Mouse (Mus musculus) lung, postnatal 0 days (tissue): Measurements from ENCODE around the gene Scd2. TPM values are rescaled to one million over a fixed set of nuclear protein-coding genes. Genes with fewer than 3 reads are reported as not detected.

Experiments used
- ATAC-seq: fragments of 200-750 bp; cut with Nextera tagmentation; 2 replicates; pipeline ENCODE4 v1.8.0; 2017; ENCODE audit warnings: moderate library complexity
- DNase-seq: peaks from one replicate; pipeline ENCODE4 v3.0.0-alpha.2; 2016; ENCODE audit warnings: low spot score
- H3K27ac ChIP-seq: fragments of 300-500 bp; sonication (generic); 2 replicates; pipeline ENCODE4 v1.5.1; 2014; ENCODE audit warnings: antibody characterized with exemption, mild to moderate bottlenecking, low read length, mixed read lengths
- H3K27me3 ChIP-seq: fragments of 300-500 bp; sonication (generic); replicated peaks from 2 replicates; pipeline ENCODE4 v1.6.1; 2014; ENCODE audit warnings: low read length, mixed read lengths; ENCODE audit not compliant: insufficient read depth
- H3K36me3 ChIP-seq: fragments of 300-500 bp; sonication (generic); 2 replicates; pipeline ENCODE4 v1.6.1; 2014; ENCODE audit warnings: low read length, mixed read lengths; ENCODE audit not compliant: insufficient read depth
- H3K4me1 ChIP-seq: fragments of 300-500 bp; sonication (generic); 2 replicates; pipeline ENCODE4 v1.6.1; 2014; ENCODE audit warnings: antibody characterized with exemption, low read depth, low read length, mixed read lengths; ENCODE audit not compliant: insufficient read depth
- H3K4me2 ChIP-seq: fragments of 300-500 bp; sonication (generic); replicated peaks from 2 replicates; pipeline ENCODE4 v1.6.1; 2014; ENCODE audit warnings: low read depth, mild to moderate bottlenecking, low read length, moderate library complexity, mixed read lengths
- H3K4me3 ChIP-seq: fragments of 300-500 bp; sonication (generic); 2 replicates; pipeline ENCODE4 v1.5.1; 2014; ENCODE audit warnings: low read depth, low read length
- H3K9ac ChIP-seq: fragments of 300-500 bp; sonication (generic); replicated peaks from 2 replicates; pipeline ENCODE4 v1.6.1; 2014; ENCODE audit warnings: low read depth, mild to moderate bottlenecking
- H3K9me3 ChIP-seq: fragments of 300-500 bp; sonication (generic); 2 replicates; pipeline ENCODE4 v1.6.1; 2016; ENCODE audit warnings: low read length, mixed read lengths
- CTCF ChIP-seq: IDR thresholded peaks from 2 replicates; pipeline ENCODE4 v1.5.1; 2016; ENCODE audit warnings: antibody characterized with exemption, mild to moderate bottlenecking
- EP300 ChIP-seq: IDR thresholded peaks from 2 replicates; pipeline ENCODE4 v1.6.1; 2016; ENCODE audit warnings: antibody characterized with exemption, mild to moderate bottlenecking, control low read depth
- WGBS: fragments of 180-500 bp; shearing (Covaris S2); extraction: QIAGEN DNeasy Blood & Tissue Kit; methylation state at CpG from one replicate; pipeline ENCODE4 v1.1.7; 2014; 5-methylcytosine and 5-hydroxymethylcytosine counted together
- microRNA-seq: library from miRNA; unstranded; fragments of <30 nt; microRNA quantifications from one replicate; pipeline ENCODE4, GENCODE M21; 2016
- polyA plus RNA-seq: library from polyadenylated mRNA; unstranded; fragments of >200 nt; fragmentation: Nextera tagmentation; extraction: Ambion mirVana; gene quantifications from 2 replicates; pipeline ENCODE4 v1.2.1, GENCODE M21; 2015

The Scd2 gene
- polyA plus RNA-seq, 1 experiment from 2014 or later = 99.3 TPM

GRCm38 (mm10) chr19:44351756-44352155, 58.3 kb downstream of the Scd2 start:
- no peak for ATAC-seq
- no peak for DNase-seq
- TF ChIP-seq EP300 = no peak
- no peak for TF ChIP-seq CTCF
- H3K36me3 ChIP-seq = no peaks in the 10 kb centered on the region
- H3K9me3 ChIP-seq = no peaks in the 10 kb centered on the region
- no peaks in the 10 kb centered on the region for H3K4me1 ChIP-seq
- H3K27ac ChIP-seq = no peak overlapping the region
- 78% methylated on average over 7 of the region's 7 CpGs for whole genome bisulfite sequencing
- H3K4me2 ChIP-seq = no peak overlapping the region
- no peaks in the 10 kb centered on the region for H3K27me3 ChIP-seq
- no peak overlapping the region for H3K9ac ChIP-seq
- no peak overlapping the region for H3K4me3 ChIP-seq

Small RNA genes lying within 50 kb of the gene (microRNA-seq; reads per million reads assigned to microRNA genes)
- 1.2 reads per million for gene Mir5114

Other genes with a start within 250 kb of the Scd2 start
- 22.7 and 26.9 TPM in 2 replicates for gene Erlin1, start 223.9 kb upstream of the Scd2 start, polyA plus RNA-seq
- gene Chuk, start 186.2 kb upstream of the Scd2 start, polyA plus RNA-seq = 32.8 and 33.4 TPM in 2 replicates
- gene Cwf19l1, start 157.8 kb upstream of the Scd2 start, polyA plus RNA-seq = 14.2 and 18.5 TPM in 2 replicates
- gene Bloc1s2, start 147.2 kb upstream of the Scd2 start, polyA plus RNA-seq = 62.0 and 63.5 TPM in 2 replicates
- 0.04 and 0.05 TPM in 2 replicates for gene Pkd2l1, start 101.2 kb upstream of the Scd2 start, polyA plus RNA-seq
- 0.50 and 0.60 TPM in 2 replicates for gene Scd3, start 90.4 kb upstream of the Scd2 start, polyA plus RNA-seq
- gene Scd4, start 39.4 kb downstream of the Scd2 start, polyA plus RNA-seq = 0.53 and 0.60 TPM in 2 replicates
- 41.6 and 93.7 TPM in 2 replicates for gene Scd1, start 114.2 kb downstream of the Scd2 start, polyA plus RNA-seq
- gene Wnt8b, start 199.8 kb downstream of the Scd2 start, polyA plus RNA-seq = not detected in 2 replicates